Mouse (Mus musculus) cerebellum, adult 9-11 months (tissue): ENCODE measurements around the gene Tmem216.
A peak's percentile ranks its signal among the peaks of the same experiment; 100 is the strongest.
"Not testable (repeated sequence)": the region's sequence is repeated elsewhere in the genome, so short reads cannot be mapped to it uniquely, and the experiment has no call there.

Experiments
- DNase-seq: peaks from one replicate; pipeline ENCODE4 v3.0.0; 2022

The Tmem216 gene

DNA sequence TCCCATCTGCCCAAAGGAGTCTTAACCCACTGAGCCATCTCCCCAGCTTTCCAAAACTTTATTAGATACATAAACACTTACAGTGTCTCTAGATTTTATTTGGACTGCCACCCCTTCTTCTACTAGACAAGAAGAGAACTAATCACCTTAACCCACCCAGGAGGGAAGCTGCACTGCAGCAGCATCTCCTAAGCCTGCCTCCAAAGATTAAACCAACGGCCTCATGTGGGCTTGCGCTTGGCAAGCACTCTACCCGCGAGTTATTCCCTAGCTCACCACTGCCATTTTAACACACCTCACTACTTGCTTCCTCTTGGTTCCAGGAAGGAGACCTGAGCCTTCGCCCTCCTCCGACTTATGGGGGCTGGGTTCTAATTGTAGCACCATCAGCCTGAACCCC lies 8.2 kb upstream of the Tmem216 start:
- no peak for DNase-seq

DNA sequence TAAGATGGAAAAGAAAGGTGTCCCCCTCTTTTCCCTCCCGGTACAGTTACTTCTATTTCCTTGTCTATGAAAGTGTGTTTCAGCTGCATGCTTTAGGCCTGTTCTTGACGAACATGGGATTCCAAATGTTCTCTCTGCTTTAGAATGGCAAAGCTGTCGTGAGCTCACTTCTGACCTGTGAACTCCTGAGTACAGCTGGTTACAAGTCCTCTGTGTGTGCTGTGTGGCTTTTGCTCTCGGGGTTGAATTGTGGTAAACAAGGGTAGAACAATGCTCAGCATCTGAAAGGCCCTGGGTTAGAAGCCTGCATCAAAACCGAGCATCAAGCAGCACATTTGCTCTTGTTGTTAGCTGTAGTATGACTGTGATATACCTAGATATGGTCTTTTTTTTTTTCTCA lies 6.3 kb upstream of the Tmem216 start:
- no peak for DNase-seq

DNA sequence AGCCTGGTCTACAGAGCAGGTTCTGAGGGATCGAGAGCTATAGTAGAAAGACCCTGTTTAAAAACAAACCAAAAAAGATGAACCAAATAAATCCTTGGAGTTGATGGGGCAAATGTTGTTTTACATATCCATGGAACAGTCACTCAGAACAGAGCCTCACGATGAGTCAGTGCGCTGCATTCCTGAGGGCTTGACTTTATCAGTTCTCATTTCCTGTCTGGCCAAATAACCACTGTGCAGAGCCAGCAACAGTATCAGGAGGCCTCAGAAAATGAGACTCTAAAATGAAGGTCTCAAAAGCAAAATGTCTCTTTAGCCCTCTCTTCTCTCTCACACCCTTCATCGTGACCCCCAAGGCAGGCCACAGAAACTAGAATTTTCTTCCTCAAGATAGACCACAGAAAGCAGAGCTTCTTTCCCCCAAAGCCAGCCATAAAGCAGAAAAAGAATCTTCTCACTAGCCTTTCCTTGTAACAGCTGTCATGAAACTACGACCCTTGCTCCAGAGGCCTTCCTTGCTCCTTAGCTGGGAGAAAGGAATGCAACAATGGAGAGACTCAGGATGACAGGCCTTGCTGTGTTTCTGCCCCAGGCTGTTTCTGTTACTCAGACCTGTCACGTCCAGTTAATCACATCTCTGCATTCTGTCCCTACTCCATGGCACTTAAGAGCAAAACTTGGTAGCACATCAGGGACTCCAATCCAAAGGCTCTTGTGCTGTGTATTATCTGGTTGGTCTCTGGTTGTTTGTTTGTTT lies 5.7 kb upstream of the Tmem216 start:
- no peak for DNase-seq

DNA sequence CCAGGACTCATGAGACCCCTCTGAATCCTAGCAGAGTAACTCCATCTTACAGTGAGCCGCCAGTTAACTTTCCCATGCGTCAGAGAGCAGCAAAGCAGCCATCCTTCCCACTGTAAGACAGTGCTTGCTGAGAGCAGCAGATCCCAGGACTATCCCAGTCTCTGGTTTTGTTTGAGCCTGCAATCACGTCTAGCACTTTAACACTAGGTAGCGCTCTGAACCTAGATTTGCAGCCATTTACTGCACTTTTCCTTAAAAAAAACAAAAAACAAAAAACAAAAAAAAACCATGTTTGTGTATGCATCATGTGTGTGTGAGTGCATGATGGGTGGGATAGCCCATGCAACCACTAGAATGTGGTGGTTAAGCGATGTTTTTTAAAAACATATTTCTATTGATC lies 4.1 kb upstream of the Tmem216 start:
- no peak for DNase-seq

DNA sequence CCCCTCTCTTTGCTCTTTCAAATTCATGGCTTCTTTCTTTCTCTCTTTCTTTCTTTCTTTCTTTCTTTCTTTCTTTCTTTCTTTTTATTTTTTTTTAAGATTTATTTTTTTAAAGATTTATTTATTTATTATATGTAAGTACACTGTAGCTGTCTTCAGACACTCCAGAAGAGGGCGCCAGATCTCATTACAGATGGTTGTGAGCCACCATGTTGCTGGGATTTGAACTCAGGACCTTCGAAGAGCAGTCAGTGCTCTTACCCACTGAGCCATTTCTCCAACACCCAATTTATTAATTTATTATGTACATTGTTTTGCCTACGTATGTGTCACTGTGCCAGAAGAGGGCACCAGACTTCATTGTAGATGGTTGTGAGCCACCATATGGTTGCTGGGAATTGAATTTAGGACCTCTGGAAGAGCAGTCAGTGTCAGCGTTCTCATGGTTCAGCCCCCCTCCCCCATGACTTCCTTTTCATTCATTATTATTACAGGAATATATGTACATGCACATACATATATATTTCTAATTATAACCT lies 1.9 kb upstream of the Tmem216 start:
- DNase-seq: not testable (repeated sequence)

DNA sequence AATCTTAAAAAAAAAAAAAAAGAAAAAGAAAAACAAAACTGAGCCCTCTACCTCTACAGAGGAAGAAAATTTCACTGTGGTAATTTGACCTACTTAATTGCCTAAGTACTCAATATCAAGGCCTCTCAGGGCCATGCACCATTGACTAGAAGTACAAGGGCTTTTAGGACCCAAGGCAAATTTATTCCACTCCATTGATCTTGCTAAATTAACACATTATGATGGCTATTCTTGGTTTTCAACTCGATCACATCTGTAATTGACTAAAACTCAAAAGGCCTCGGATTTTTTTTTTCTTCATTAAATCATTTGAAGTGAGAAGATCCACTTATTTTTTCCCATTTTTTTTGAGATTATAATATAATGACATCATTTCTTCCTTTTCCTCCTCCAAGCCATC lies 1.4 kb upstream of the Tmem216 start:
- DNase-seq: no peak

DNA sequence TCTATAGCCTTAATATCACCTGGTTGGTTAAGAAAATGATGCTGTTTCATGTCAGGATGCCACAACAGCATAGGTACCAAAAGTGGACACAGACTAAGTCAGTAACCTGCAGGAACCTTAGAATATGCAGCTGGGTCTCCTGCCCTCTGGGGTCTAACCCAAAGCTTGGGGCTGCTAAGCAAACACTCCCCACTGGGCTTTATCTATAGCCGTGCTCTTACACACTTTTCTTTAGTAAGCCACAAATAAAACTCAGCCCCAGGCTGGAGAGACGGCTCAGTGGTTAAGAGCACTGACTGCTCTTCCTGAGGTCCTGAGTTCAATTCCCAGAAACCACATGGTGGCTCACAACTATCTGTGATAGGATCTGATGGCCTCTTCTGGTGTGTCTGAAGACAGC lies 963 bp upstream of the Tmem216 start:
- DNase-seq: no peak

DNA sequence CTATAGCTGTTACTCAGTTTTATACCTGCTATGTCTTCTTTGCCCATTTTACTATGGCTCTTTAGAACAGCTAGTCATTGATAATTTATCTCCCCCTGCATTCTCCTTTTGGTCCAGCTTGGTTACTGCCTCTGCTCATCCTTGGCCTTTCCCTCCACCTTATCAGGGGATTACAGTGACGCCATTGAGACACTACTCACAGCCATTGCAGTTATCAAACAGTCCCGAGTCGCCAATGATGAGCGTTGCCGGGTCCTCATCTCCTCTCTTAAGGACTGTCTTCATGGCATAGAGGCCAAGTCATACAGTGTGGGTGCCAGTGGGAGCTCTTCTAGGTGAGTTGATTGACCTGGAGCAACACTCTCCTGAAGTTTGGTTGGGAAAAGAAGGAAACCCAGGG lies 16.6 kb downstream of the Tmem216 start:
- DNase-seq: no peak

DNA sequence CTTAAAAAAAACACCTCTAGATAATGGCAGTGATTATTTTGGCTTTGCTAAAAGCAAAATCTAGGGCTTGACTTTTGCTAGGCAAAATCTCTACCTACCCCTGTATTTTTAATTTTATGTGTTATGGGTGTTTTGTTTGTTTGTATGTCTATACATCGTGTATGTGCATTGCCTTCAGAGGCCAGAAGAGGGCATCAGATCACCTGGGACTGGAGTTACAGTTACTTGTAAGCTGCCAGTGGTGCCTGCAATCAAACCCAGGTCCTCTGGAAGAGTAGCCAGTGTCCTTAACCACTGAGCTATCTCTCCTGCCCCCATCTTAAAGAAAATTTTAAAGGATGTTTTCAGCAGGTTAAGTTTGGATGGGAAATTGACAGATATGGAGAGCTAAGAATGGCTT lies 26.0 kb downstream of the Tmem216 start:
- no peak for DNase-seq

DNA sequence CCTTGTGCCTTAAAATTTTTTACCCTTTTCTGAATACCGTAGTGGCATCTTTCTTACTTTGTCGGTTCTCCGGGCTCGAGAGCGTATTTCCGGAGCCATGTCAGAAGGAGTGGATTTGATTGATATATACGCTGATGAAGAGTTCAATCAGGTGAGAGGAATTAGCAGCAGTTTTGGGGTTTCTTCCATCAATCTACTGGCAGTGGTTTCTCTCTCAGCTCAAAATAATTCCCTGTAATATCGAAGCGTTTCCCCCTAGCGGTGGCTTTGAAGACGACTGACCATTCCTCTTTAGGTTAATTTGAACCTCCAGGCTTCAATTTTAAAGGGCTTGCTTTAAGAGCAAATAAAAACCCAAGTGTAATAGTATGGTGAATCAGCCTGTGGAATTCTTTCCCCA lies 30.1 kb downstream of the Tmem216 start, which contains the start of gene Sdhaf2:
Gene Sdhaf2 (minus strand): TSS at position 233 of the 400 bp plus-strand sequence.
- DNase-seq: no peak

DNA sequence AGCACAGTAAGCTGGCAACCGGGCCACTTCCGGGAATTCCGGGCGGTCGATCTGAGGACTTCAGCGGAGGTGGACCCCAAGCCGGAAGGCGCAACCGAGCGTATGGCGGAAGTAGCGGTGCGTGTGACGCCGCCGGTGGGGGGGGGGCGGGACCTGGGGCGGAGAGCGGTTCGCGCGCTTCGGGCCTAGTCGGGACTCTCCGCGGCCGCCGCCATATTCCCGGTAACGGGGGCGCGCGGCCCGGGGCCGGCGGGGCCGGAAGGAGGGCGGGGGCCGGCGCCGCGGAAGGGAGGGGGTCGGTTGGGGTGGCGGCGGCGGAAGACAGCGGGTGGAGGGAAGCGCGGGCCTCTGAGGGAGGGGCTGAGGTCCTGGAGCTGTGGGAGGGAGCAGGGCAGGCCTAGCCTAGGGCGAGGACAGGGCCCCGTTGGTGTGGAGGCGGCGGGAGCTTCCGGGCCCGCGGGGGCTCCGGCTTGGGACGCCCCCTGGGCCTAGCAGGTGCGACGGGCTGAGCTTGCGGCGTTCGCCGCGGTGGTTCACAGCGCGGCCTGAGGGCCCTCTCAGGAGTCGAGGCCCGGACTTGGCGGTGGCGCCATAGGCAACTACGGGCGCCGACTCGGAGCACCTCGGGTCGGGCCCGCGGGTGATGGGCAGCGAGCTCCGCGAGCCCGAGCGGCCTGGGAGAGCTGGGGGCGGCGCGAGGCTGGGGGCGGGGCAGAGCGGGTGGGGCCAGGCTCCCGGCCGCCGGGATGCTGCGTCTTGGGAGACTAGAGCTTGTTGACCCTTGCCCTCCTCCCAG lies 30.7 kb downstream of the Tmem216 start, which contains the start of gene Cpsf7:
Gene Cpsf7 (plus strand): TSS at position 161 of the 796 bp plus-strand sequence.
- peak; percentile 90 for DNase-seq

DNA sequence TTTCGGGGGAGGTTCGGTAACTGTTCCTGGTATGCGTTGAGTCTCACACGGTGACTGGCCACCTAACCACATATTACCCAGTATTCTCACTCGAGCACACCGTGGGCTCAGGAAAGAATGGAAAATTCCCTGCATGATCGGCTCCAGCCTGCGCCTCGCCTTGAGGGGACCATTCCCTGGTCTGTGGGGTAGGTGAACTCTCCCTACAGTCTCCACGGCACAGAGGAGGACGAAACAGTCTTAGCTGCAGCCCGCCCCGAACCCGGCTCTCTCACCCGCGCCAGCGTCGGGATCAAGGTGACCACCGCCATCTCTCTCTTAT lies 31.3 kb downstream of the Tmem216 start:
- DNase-seq: no peak

DNA sequence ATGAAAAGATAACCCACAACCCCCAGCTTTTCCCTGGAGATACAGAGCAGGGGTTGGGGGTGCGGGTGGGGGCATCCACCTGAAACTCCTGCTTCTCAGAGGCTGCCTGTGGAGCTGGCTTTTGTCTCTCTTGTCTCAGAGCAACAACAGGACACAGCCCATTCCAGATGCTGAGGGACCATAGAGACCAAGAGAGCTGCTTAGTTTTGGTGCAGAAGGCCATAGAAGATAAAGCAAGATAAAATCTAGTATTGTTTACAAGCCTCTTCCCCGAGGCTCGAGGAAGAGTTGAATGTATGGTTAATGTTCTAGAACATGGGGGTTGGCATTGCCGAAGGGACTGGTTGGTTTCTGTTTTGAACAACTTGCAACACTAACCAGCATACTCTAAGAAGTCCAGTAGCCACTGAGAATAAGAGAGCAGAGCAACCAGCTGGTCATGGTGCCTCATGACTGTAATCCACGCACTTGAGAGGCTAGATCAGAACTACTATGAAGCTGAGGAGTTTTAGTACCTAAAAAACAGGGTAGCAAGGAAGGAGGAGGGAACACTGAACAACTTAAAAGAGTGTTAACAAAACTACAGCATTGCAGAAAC lies 32.5 kb downstream of the Tmem216 start:
- DNase-seq: no peak

DNA sequence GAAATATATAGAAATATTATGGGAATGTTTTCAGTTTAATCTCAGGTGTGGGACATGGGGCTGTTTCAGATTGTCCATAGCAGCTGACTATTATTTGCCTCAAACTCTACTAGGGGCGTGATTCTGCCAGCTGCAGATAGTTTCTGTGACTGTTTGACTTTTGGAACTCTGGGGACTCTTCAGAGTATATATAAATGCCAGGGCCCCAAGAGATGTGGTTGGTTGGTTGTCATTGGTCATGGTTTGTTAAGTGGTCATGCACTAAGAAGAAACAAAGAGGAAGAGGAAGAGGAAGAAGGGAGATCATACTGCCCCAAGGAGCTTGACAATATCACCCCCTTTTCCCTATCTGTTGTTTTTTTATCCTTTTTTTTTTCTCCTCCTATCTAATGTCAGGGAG lies 34.1 kb downstream of the Tmem216 start:
- no peak for DNase-seq

DNA sequence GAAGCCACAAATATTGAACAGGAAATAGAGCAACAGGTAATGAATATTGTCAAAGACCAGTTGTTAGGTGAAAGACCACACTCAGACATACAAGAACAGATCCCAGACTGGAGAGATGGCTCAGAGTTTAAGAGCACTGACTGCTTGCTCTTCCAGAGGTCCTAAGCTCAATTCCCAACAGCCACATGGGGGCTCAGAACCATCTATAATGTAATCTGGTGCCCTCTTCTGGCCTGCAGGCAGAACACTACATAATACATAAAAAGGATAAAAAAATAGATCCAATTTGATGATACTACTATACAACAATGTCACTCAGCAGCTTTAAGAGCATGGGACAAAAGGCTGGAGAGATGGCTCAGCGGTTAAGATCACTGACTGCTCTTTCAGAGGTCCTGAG lies 35.7 kb downstream of the Tmem216 start:
- no peak for DNase-seq

DNA sequence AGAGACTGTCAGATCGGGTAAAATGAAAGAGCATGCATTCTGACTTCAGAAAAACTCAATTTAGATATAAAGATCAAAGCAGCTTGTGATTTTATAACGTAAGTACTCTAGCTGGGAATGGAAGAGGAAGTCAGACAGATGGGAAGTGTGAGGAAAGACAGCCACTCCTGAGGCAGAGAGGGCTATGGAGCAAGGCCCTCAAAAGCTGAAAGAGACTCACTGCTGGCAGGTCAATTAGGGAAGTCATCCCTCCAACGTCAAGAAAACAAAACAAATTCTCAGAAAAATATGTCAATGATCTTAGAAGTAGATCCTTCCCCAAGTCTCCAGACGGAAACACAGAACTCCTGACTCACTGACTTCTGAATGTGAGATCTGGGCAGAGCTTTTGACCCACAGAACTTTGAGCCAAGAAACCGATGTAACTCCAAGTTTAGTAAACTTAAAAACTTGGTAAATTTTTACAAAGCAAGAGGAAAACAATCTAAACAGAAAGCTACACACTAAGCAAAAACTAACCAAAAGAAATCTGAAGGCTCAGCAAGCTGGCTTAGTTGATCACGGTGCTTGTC lies 45.2 kb downstream of the Tmem216 start:
- DNase-seq: no peak

DNA sequence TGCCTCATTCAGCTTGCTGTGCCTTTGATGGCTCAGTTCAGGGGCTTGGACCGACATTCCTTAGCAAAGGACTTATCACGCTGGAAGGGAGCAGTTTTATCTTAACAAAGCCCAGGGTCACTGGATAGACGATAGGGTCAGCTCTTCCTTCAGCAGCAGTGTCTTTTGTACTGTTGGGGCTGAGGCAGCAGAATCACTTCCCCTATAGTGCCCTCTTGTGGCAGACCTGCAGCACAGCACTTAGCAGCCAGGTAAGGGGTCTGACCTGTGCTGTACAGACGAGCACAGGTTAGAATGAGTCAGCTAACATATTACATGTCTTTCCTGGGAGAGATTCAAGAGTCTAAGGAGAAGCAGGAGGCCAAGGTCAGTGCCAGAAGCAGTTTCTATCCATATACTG lies 53.5 kb downstream of the Tmem216 start:
- DNase-seq: no peak

DNA sequence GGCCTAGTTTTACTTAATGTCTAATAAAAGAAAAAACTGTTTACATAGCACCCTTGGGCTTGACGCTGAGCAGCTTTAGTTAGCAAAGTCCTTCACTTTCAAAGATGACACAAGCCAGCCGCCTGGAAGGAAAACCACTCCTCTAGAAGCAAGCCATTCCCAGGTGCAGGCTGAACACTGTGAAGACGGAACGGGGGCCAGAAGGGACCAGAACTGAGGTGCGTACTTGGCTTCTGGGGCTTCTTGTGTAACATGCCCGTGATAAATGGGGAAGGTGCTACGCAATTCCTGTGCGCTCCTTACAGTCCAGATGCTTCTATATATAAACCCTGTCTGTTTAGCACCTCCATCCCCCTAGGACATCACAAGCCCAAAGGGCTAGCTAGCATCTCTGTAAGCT lies 55.5 kb downstream of the Tmem216 start:
- no peak for DNase-seq

DNA sequence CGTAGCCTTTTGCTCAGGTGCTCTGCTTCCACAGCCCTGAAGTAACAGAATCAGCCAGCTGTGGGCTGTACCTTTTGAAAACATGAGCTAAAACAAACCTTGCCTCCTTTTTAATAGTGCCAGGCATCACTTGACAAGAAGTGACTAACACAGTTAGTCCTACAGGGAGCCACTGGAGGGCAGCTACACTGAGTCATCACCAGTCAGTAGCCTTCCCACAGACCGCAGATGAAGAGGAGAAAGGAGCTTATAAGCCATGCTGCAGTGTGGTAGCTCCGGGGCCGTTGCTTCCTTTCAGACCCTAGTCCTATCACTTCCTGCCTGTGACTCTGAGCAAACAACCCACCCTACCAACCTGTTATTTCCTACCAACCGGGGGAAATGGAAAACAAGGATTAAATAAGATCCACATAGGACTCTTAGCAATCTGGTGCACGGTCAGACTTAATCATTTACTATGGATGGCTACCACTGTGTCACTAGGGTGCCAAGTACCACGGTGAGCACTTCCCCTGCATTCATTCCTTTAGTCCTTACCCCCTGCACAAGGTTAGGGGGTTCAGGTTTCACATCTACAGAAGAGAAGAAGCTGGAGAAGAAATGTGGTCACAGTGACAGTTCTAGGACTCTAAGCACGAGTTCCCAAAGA lies 58.4 kb downstream of the Tmem216 start:
- DNase-seq: no peak

DNA sequence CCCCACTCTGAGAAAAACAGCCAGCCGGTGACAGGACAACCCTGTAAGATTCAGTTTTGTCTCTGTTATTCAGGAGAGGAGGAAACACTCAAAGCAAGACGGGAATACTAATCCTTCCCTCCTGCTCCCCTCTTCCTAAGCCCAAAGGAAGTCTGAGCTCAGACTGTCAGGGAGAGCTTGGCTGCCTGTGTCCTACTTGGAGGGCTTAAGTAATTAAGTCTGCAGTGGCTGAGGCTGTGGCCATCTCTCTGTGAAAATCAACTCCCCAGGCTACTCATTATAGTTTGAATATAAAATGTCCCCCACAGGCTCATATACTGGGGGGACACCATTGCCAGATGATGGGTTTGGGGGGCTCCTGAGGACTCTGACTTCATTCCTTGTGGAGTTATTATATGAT lies 59.1 kb downstream of the Tmem216 start:
- no peak for DNase-seq

DNA sequence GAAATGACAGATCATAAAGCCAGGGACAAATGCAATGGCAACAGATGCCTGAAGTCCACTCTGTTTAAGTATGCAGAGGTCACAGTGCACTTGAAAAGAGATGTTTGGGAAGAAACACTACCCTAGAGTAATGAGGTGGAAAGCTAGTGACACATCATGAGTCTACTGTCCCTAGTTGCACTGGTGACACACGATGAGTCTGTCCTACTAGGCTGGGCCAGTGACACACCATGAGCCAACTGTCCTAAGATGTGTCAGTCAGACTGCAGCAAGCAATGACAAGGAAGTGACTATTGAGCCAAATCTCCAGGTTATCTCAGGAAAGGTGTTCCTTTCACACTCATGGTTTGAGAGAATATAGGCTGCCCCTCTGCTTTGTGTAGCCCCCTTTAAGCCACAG lies 60.4 kb downstream of the Tmem216 start:
- no peak for DNase-seq

DNA sequence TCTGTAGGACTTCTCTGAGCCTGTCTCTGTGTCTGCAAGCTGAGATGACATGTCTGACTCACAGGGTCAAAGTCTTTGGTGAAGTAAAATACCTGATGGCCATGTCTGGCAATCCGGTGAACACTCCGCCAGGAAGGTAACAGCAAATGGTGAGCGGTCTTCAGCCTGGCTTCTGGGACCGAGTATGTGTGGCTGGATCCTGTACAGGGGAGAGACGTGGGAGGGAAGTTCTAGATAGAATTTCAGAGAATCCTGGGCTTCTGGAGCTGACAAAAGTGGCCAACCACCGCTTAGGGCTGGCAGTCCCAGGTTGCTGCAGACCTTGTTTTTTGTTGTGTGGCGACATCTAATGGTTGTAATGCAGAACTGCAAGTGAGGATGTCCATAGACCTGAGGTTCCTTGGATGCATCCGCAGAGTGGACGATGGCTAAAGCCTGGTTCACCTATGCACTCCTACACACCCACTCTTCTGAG lies 69.7 kb downstream of the Tmem216 start:
- peak; percentile 62 for DNase-seq
